Mouse (Mus musculus) lung, adult 10 weeks (tissue): ENCODE results near the gene Nin. TPM values are rescaled to one million over a fixed set of nuclear protein-coding genes. Genes with fewer than 3 reads are reported as not detected.

Source experiments
- polyA plus RNA-seq: library from polyadenylated mRNA; stranded (reverse); fragments of 350-450 nt; fragmentation: Illumina TruSeq; extraction: RNeasy Lipid Tissue Mini Kit (QIAGEN cat#74804); gene quantifications from one replicate; pipeline ENCODE4 v1.2.3, GENCODE M21; 2014; ENCODE audit warnings: low read depth, low replicate concordance; ENCODE audit not compliant: insufficient read depth

Gene Nin
- 5.6 TPM for polyA plus RNA-seq

GRCm38 (mm10) chr12:70113351-70113750 lies at the start of gene Nin:
TSS of gene Nin (minus strand) at chr12:70113717.

GRCm38 (mm10) chr12:70153842-70154241 lies 40.3 kb upstream of the Nin start, which contains the start of gene Abhd12b:
TSS of gene Abhd12b (plus strand) at chr12:70154142.

GRCm38 (mm10) chr12:69986786-69987497 lies 126.6 kb downstream of the Nin start, which contains the start of gene Sav1:
TSS of gene Sav1 (minus strand) at chr12:69987002.

Other genes with a start within 250 kb of the Nin start
- 1.1 TPM for gene Atl1, start 221.1 kb downstream of the Nin start, polyA plus RNA-seq
- gene Map4k5, start 220.5 kb downstream of the Nin start, polyA plus RNA-seq = 10.6 TPM
- gene Sav1, start 126.7 kb downstream of the Nin start, polyA plus RNA-seq = 52.7 TPM
- gene Abhd12b, start 40.4 kb upstream of the Nin start, polyA plus RNA-seq = 0.56 TPM
- 23.9 TPM for gene Pygl, start 117.8 kb upstream of the Nin start, polyA plus RNA-seq
- gene Trim9, start 233.9 kb upstream of the Nin start, polyA plus RNA-seq = not detected